Mouse (Mus musculus) erythroblast, adult 5-6 weeks (primary cell): Measurements from ENCODE around the gene Celsr1. TPM values are rescaled to one million over a fixed set of nuclear protein-coding genes. Genes with fewer than 3 reads are reported as not detected.
A peak's percentile ranks its signal among the peaks of the same experiment; 100 is the strongest.

Experiments used
- ATAC-seq: replicated peaks from 2 replicates; pipeline ENCODE4 v1.8.0; 2016; ENCODE audit warnings: moderate number of reproducible peaks, mild to moderate bottlenecking, moderate TSS enrichment, inconsistent platforms; ENCODE audit not compliant: poor library complexity, low FRiP score, severe bottlenecking
- total RNA-seq, 2 experiments: library from RNA; stranded (forward) in 1 of 2; stranded (reverse) in 1 of 2; fragments of 150-400 nt in 1 of 2; fragments of 200-764, 138-1000 nt in 1 of 2; gene quantifications; 2 replicates each; pipeline versions ENCODE4 v1.2.3 to v1.2.4; 2015 to 2017; ENCODE audit warnings: low replicate concordance in 2 of 2

Celsr1 gene
- total RNA-seq, 2 experiments from 2014 or later: 0.38 to 0.60 TPM

GRCm38 (mm10) chr15:85971596-85971995 is 62.0 kb downstream of the Celsr1 start:
- ATAC-seq: no peak

DNA sequence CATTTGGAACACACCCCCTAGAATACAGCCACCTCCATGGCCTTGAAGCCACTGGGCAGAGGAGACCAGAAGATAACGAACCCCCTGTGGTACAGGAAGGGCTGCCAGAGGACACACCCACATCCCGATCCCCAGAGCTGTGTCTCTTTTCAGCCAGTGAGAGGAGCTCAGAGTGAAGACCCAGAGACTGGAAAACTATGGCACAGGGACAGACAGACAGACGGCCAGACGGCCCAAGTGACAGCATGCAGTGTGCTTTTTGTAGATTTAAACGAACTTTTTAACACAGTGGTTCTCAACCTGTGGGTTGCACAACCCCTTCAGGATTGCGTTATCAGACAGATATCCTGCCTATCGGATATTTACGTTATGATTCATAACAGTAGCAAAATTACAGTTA is 63.1 kb downstream of the Celsr1 start:
- no peak for ATAC-seq

GRCm38 (mm10) chr15:85969707-85970153 is 63.8 kb downstream of the Celsr1 start:
- ATAC-seq: no peak

DNA sequence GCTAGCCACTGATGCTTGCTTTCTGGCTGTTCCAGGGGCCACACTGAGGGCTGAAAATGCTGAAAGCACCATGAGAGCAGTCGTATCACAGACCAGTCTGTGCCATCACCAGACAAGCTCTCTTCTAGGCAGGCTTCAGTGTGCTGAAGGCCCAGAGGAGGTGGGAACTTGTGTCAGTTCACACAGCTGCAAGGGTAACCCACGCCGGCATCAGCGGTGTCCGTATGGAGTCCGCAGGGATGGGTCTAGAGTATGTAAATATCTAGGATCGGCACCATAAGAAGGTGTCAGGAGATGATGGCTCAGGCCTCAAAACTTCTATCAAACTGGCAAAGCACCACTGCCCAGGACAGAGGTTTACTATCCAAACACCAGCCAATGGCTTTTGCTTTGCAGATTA is 64.3 kb downstream of the Celsr1 start:
- ATAC-seq: no peak

DNA sequence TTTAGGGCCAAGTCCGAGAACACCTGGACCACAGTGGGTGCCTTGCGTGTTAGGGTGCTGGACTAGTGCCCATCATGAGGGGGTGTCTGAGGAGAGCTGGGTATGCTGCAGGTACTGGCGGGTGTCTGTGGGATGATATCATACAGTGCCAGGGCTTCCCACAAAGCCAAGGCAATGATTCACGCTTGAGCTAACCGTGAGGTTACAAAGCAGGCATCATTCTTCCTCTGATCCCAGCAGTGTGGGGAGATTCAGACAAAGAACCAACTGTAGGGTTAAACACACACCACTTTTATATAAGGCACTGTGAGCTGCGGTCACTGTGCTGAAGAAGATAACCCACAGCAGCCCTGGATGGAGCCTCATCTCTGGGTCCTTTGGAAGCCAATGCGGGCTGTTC is 67.5 kb downstream of the Celsr1 start:
- no peak for ATAC-seq

DNA sequence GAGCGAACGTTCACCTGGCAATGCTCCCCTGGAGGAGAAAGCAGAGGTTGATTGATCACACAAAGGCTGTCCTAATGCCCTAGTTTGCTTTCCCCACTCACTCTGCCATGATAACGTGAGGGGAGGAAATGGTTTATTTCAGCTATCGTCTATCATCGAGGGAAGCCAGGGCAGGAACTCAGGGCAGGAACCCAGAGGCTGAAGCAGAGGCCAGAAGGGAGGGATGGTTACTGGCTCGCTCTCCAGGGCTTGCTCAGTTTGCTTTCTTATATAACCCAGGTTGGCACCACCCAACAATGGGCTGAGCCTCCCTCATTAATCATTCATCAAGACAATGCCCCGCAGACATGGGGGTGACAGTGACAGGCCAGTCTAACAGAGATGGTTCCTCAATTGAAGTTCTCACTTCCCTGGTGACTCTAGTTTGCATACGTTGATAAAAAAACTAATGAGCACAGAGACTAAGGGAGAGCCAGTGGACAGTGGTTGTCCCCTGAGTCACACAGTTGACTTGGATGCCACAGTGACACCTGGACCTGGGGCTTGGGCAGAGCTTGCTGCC is 70.2 kb downstream of the Celsr1 start:
- no peak for ATAC-seq

- no peak for ATAC-seq
Observed at GRCm38 (mm10) chr15:85962691-85963090, 70.9 kb downstream of the Celsr1 start.

GRCm38 (mm10) chr15:85961651-85962050 is 71.9 kb downstream of the Celsr1 start:
- ATAC-seq: no peak

DNA sequence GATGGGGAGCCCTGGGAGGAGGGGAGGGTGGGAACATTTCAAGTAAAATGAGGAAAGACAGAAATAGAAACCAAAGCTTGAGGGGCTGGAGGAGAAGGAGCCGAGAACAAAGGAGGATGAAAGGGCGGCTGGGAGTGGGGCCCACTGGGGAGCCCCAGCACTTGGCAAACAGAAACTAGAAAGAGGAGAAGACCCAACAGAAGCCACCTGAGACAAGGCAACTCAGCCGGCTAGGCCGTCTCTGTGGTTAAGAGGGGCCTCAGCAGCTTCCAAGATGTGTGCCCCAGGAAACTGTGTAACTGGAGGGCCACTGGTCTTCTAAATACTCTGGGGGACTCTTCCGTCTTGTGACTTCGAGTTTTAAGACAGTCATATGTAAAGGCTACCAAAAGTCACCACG is 72.4 kb downstream of the Celsr1 start:
- ATAC-seq: no peak

GRCm38 (mm10) chr15:85956202-85956601 is 77.4 kb downstream of the Celsr1 start:
- no peak for ATAC-seq

- ATAC-seq: no peak
Observed at GRCm38 (mm10) chr15:85953458-85953857, 80.1 kb downstream of the Celsr1 start.

GRCm38 (mm10) chr15:85949421-85950164 is 84.0 kb downstream of the Celsr1 start:
- ATAC-seq: no peak

DNA sequence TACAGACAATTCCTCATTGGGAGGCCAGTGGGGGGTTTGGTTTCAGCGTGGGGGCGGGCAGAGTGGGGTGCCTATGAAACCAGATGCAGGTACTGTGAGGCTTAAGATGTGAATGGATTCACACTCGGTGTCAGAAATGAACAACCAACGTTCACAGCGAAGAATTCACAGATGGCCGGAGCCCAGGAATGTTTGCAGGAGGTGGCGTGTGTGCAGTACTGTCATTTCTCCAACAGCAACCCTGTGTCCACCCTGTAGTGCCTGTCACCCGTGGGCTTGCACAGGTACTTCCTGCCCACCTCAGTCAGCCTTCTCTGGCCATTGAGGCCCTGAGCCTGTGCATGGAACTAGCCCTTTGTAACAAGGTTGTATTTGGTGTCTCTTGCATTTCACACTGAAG is 85.6 kb downstream of the Celsr1 start:
- ATAC-seq: no peak

GRCm38 (mm10) chr15:85947541-85947940 is 86.0 kb downstream of the Celsr1 start:
- ATAC-seq: no peak

DNA sequence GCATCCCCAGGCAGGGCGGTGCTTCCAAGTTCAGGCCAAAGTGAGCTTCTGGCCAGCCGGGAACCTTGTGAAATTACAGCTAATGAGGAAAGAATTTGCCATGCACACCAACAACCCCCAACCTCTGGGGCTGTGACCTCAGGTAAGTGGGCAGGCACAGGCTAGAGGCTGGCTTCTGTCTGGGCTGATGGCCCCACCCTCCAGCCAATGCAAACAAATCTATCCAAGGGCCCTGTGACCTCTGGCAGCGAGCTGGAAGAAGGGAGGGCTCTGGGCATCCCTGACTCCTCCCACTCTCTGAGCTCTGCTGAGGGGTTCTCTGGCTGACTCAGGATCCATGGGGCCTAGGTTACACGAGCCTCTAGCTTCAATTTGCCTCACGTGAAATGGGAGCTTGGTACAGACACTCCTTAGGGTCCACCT is 97.9 kb downstream of the Celsr1 start:
- no peak for ATAC-seq

DNA sequence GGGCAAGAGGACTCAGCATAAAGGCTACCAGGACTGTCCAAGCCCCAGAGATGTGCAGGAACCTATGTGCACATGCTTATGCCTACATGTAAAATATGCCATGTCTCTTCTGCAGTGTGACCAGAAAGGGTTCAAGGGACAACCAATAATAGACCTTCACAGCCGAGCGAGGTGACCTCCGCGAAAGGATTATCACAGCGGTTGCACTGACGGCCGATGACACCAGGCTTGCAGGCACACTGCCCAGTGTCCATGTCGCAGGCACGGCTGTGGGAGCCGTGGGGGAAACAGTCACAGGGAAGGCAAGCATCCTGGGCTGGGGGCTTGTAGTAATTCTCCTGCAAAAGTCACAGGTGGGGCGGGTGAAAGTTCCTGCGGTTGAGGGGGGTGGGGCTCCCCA is 105.4 kb downstream of the Celsr1 start:
- ATAC-seq: no peak

DNA sequence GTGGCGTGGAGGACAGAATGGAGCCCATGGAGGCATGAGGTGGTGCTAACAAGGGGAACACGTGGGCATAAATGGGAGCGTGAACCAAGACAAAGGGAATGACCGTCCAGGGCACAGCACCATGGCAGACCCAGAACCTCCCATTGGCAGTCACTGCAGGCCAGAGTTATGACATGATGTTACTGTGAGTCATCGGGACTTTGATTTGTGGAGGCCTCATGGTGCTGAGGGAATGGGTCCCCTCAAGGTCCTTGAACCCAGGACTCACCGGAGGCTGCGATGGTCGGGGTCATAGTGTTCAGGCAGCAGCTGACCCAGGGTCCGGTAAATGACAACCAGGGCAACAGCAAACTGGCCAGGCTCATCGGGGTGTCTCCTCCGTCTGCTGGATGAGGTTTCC is 111.7 kb downstream of the Celsr1 start:
- no peak for ATAC-seq

DNA sequence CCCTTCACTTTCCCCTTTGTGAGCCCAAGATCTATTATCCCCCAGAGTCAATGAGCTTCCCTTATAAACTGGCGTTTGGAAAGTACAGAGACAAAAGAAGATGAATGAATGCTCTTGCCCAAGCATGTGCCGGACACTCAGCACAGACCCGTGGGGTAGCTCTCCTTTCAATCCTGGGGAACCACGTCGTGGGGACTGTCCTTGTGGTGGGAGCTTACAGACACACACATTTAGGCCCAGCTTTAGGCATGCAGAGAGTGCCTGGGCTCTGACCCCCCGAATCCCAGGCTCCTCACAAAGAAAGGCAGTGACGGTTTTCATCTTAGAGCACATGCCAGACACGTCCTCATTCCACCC is 113.7 kb downstream of the Celsr1 start:
- ATAC-seq: no peak

DNA sequence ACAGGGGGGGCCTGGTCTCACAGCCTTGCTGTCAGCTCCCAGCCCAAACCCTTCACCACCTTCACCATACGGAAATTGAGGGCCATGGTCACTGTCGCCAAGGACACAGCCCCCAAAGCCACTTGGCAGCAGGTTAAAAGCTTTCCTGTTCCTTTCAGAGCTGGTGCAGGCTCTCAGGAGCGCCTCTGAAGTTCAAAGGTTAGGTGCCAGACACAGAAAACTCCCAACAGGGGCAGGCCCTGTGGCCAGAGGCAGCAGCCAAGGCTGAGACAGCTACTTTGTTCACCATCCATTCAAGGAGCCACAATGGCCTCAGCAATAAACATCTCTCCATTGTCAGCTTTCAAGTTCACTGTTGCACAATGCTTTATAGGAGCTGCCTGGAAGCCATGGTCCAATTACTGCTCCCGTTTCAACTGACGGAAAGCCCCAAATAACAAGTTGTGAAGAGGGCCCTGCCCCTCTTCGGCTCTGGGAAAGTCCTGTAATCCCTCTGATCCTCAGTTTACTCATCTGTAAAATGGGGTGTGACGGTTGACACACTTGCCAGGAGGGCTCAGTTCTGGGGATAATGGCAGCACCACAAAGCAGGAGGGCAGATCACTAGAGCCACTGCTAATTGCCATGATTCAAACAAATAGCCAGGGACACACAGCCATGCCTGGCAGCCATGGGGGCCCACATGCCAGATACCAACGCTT is 114.2 kb downstream of the Celsr1 start:
- no peak for ATAC-seq

GRCm38 (mm10) chr15:85913605-85914004 is 120.0 kb downstream of the Celsr1 start:
- ATAC-seq: peak; percentile 65

GRCm38 (mm10) chr15:85909931-85910330 is 123.6 kb downstream of the Celsr1 start:
- no peak for ATAC-seq
